Mouse (Mus musculus) gastrocnemius, adult 2 months (tissue): ENCODE results near the gene Sh2d7. TPM values are rescaled to one million over a fixed set of nuclear protein-coding genes. Genes with fewer than 3 reads are reported as not detected.

ENCODE experiments used
- DNase-seq: peaks from one replicate; pipeline ENCODE4 v3.0.0; 2022
- H3K27ac ChIP-seq: fragments of 200-600 bp; 2 replicates; pipeline ENCODE4 v1.8.1; 2022; ENCODE audit warnings: mild to moderate bottlenecking
- H3K4me3 ChIP-seq: fragments of 200-600 bp; 2 replicates; pipeline ENCODE4 v1.8.1; 2022; ENCODE audit warnings: mild to moderate bottlenecking, moderate library complexity
- CTCF ChIP-seq: fragments of 200-600 bp; IDR thresholded peaks from 2 replicates; pipeline ENCODE4 v1.8.1; 2022; ENCODE audit warnings: antibody characterized with exemption, mild to moderate bottlenecking, moderate library complexity
- intact Hi-C: fragments of 180-260 bp; cut with DNase I; formaldehyde crosslinking; loops from one replicate; pipeline ENCODE4 v1.15.1; 2025
- long read RNA-seq, 2 experiments: library from polyadenylated mRNA; stranded (forward); transcript quantifications; one replicate each; pipeline ENCODE4 v2.0.0; 2021
- total RNA-seq, 2 experiments: library from RNA; stranded (reverse); gene quantifications; 2 replicates each; pipeline ENCODE4 v1.2.3; 2021

The Sh2d7 gene
- total RNA-seq = not detected
- long read RNA-seq, experiment 1 = 0 reads
- long read RNA-seq, experiment 2 = 0 reads

- no peak within 1 kb of the TSS for H3K4me3 ChIP-seq
- TF ChIP-seq CTCF = no peak
- intact Hi-C loops = no loop called here
- no peak within 1 kb of the TSS for H3K27ac ChIP-seq
- no peak for DNase-seq
Measured at GRCm38 (mm10) chr9:54538684-54539083, at the start of gene Sh2d7. Gene Sh2d7 (plus strand): TSS chr9:54538984.

- Histone ChIP-seq H3K27ac (no peak overlapping the region), H3K4me3 (no peak overlapping the region)
- intact Hi-C loops = no loop called here
- no peak for DNase-seq
- TF ChIP-seq CTCF = no peak
Measured at GRCm38 (mm10) chr9:54489599-54489998, 49.2 kb upstream of the Sh2d7 start.

GRCm38 (mm10) chr9:54490431-54490830, 48.4 kb upstream of the Sh2d7 start:
- no peak for TF ChIP-seq CTCF
- DNase-seq = no peak
- no peak overlapping the region for H3K4me3 ChIP-seq
- intact Hi-C loops = no loop called here
- no peak overlapping the region for H3K27ac ChIP-seq

GRCm38 (mm10) chr9:54499291-54499690, 39.5 kb upstream of the Sh2d7 start:
- no peak for DNase-seq
- intact Hi-C loops = no loop called here
- no peak for TF ChIP-seq CTCF
- Histone ChIP-seq H3K4me3 (no peak overlapping the region), H3K27ac (no peak overlapping the region)

- TF ChIP-seq CTCF = no peak
- intact Hi-C loops = loop anchor here (5.0 kb wide), 1 partner anchor 48 kb away; no protein-coding TSS in a partner anchor
- DNase-seq = no peak
- H3K27ac ChIP-seq = no peak overlapping the region
- H3K4me3 ChIP-seq = no peak overlapping the region
Measured at GRCm38 (mm10) chr9:54499791-54500190, 39.0 kb upstream of the Sh2d7 start.

- peak overlapping the region; percentile 88 for H3K27ac ChIP-seq
- peak overlapping the region; percentile 84 for H3K4me3 ChIP-seq
- intact Hi-C loops = loop anchor here (5.0 kb wide), 1 partner anchor 46 kb away; no protein-coding TSS in a partner anchor
- DNase-seq = peak; percentile 62
- TF ChIP-seq CTCF = no peak
Measured at GRCm38 (mm10) chr9:54500832-54501452, 37.8 kb upstream of the Sh2d7 start.

GRCm38 (mm10) chr9:54501453-54502110, 37.2 kb upstream of the Sh2d7 start, which contains the start of gene Dmxl2:
Gene Dmxl2 (minus strand): TSS chr9:54501626.
- DNase-seq = peak; percentile 94
- H3K4me3 ChIP-seq = peak within 1 kb of the TSS; percentile 84
- intact Hi-C loops = loop anchor here (5.0 kb wide), 1 partner anchor 46 kb away; no protein-coding TSS in a partner anchor
- peak within 1 kb of the TSS; percentile 88 for H3K27ac ChIP-seq
- TF ChIP-seq CTCF = no peak

- Histone ChIP-seq H3K4me3 (peak overlapping the region; percentile 84), H3K27ac (peak overlapping the region; percentile 74)
- no peak for DNase-seq
- intact Hi-C loops = loop anchor here (5.0 kb wide), 1 partner anchor 45 kb away; no protein-coding TSS in a partner anchor
- TF ChIP-seq CTCF = no peak
Measured at GRCm38 (mm10) chr9:54502111-54502495, 36.7 kb upstream of the Sh2d7 start.

- no peak for DNase-seq
- TF ChIP-seq CTCF = no peak
- intact Hi-C loops = loop anchor here (5.0 kb wide), 1 partner anchor 44 kb away; no protein-coding TSS in a partner anchor
- Histone ChIP-seq H3K27ac (no peak overlapping the region), H3K4me3 (no peak overlapping the region)
Measured at GRCm38 (mm10) chr9:54502873-54503272, 35.9 kb upstream of the Sh2d7 start.

- no peak overlapping the region for H3K4me3 ChIP-seq
- H3K27ac ChIP-seq = no peak overlapping the region
- TF ChIP-seq CTCF = no peak
- intact Hi-C loops = no loop called here
- DNase-seq = no peak
Measured at GRCm38 (mm10) chr9:54515991-54516390, 22.8 kb upstream of the Sh2d7 start.

GRCm38 (mm10) chr9:54518921-54519320, 19.9 kb upstream of the Sh2d7 start:
- DNase-seq = no peak
- Histone ChIP-seq H3K27ac (no peak overlapping the region), H3K4me3 (no peak overlapping the region)
- intact Hi-C loops = no loop called here
- TF ChIP-seq CTCF = no peak

GRCm38 (mm10) chr9:54520286-54520685, 18.5 kb upstream of the Sh2d7 start:
- no peak for TF ChIP-seq CTCF
- Histone ChIP-seq H3K27ac (no peak overlapping the region), H3K4me3 (no peak overlapping the region)
- intact Hi-C loops = no loop called here
- no peak for DNase-seq

- DNase-seq = no peak
- intact Hi-C loops = no loop called here
- no peak overlapping the region for H3K4me3 ChIP-seq
- TF ChIP-seq CTCF = no peak
- no peak overlapping the region for H3K27ac ChIP-seq
Measured at GRCm38 (mm10) chr9:54527694-54528093, 11.1 kb upstream of the Sh2d7 start.
